Mouse (Mus musculus) C2C12 (cell line): Measurements from ENCODE around the gene Fez2.

Experiments
- CTCF ChIP-seq: IDR thresholded peaks from one replicate; pipeline ENCODE4 v1.5.1; 2011; ENCODE audit not compliant: control insufficient read depth, insufficient read depth, insufficient read length
- FOSL1 ChIP-seq: IDR thresholded peaks from one replicate; pipeline ENCODE4 v1.8.0; 2011; ENCODE audit warnings: mild to moderate bottlenecking, low read length; ENCODE audit not compliant: poor library complexity, insufficient read depth, severe bottlenecking
- MAX ChIP-seq: IDR thresholded peaks from one replicate; pipeline ENCODE4 v1.6.1; 2011; ENCODE audit warnings: mild to moderate bottlenecking, control low read depth
- MYOG ChIP-seq: IDR thresholded peaks from one replicate; pipeline ENCODE4 v1.6.1; 2011; ENCODE audit not compliant: control insufficient read depth, insufficient read length; ENCODE audit errors: extremely low read depth

DNA sequence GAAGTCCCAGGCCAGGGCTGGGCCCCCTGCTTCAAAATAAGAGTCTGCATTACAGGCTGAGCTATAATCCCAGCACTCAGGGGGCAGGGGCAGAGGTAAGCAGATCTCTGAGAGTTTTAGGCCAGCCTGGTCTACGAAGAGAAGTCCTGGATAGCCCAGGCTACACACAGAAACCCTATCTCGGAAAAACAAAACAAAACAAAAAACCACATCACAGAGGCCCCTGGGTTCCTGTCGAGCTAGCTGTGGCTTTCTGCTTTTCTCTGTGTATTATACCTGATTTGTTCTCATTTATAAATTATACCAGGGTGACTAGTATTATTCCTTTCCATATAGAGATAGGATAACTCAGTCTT lies 65.5 kb downstream of the Fez2 start:
- no peak for TF ChIP-seq CTCF
- no peak for TF ChIP-seq MAX
- TF ChIP-seq FOSL1, result no peak
- TF ChIP-seq MYOG, result no peak
